Mouse (Mus musculus) liver, postnatal 0 days (tissue): ENCODE results near the gene Top2a.

ENCODE experiments used
- CTCF ChIP-seq: sonication (generic); IDR thresholded peaks from 2 replicates; pipeline ENCODE4 v1.5.1; 2016; ENCODE audit warnings: antibody characterized with exemption, low read depth
- EP300 ChIP-seq: IDR thresholded peaks from 2 replicates; pipeline ENCODE4 v1.6.1; 2016; ENCODE audit warnings: antibody characterized with exemption, low read depth, mild to moderate bottlenecking

- TF ChIP-seq CTCF (no peak), EP300 (no peak)
These were observed 70.1 kb downstream of the Top2a start for GRCm38 (mm10) chr11:98953835-98954320.
